Mouse (Mus musculus) urinary bladder, postnatal 10 days (tissue): Measurements from ENCODE around the gene Wdr83os.
"Not testable (repeated sequence)": the region's sequence is repeated elsewhere in the genome, so short reads cannot be mapped to it uniquely, and the experiment has no call there.

ENCODE experiments used
- DNase-seq: peaks from one replicate; pipeline ENCODE4 v3.0.0; 2022; ENCODE audit warnings: low spot score

The Wdr83os gene

GRCm38 (mm10) chr8:85073041-85073612, 7.4 kb upstream of the Wdr83os start:
- no peak for DNase-seq

- no peak for DNase-seq
These were observed 6.4 kb upstream of the Wdr83os start for GRCm38 (mm10) chr8:85074167-85074566.

GRCm38 (mm10) chr8:85074617-85075016, 5.9 kb upstream of the Wdr83os start:
- no peak for DNase-seq

GRCm38 (mm10) chr8:85076001-85076400, 4.5 kb upstream of the Wdr83os start:
- DNase-seq: no peak

- DNase-seq: no peak
These were observed 3.5 kb upstream of the Wdr83os start for GRCm38 (mm10) chr8:85076993-85077392.

GRCm38 (mm10) chr8:85080214-85080531, 367 bp upstream of the Wdr83os start:
- no peak for DNase-seq

GRCm38 (mm10) chr8:85081216-85081555, 646 bp downstream of the Wdr83os start, which contains the start of gene Wdr83:
Gene Wdr83 (minus strand): TSS chr8:85081306.
- no peak for DNase-seq

GRCm38 (mm10) chr8:85082169-85082568, 1.6 kb downstream of the Wdr83os start:
- not testable (repeated sequence) for DNase-seq

- DNase-seq: peak; percentile 68
These were observed 2.7 kb downstream of the Wdr83os start, which contains the start of gene Man2b1 for GRCm38 (mm10) chr8:85083108-85083813. Gene Man2b1 (plus strand): TSS chr8:85083270.

GRCm38 (mm10) chr8:85084633-85085032, 4.1 kb downstream of the Wdr83os start:
- no peak for DNase-seq

- DNase-seq: no peak
These were observed 5.7 kb downstream of the Wdr83os start for GRCm38 (mm10) chr8:85086238-85086637.

- no peak for DNase-seq
These were observed 8.2 kb downstream of the Wdr83os start for GRCm38 (mm10) chr8:85088771-85089170.

GRCm38 (mm10) chr8:85090856-85091255, 10.3 kb downstream of the Wdr83os start:
- no peak for DNase-seq

GRCm38 (mm10) chr8:85091526-85092090, 11.1 kb downstream of the Wdr83os start:
- DNase-seq: no peak

GRCm38 (mm10) chr8:85095051-85095450, 14.5 kb downstream of the Wdr83os start:
- no peak for DNase-seq

GRCm38 (mm10) chr8:85095566-85095965, 15.0 kb downstream of the Wdr83os start:
- no peak for DNase-seq

- no peak for DNase-seq
These were observed 15.7 kb downstream of the Wdr83os start for GRCm38 (mm10) chr8:85096196-85096595.

GRCm38 (mm10) chr8:85096850-85097249, 16.3 kb downstream of the Wdr83os start:
- DNase-seq: no peak

- no peak for DNase-seq
These were observed 19.6 kb downstream of the Wdr83os start for GRCm38 (mm10) chr8:85100076-85100665.

- no peak for DNase-seq
These were observed 32.7 kb downstream of the Wdr83os start for GRCm38 (mm10) chr8:85113241-85113640.

- DNase-seq: no peak
These were observed 35.0 kb downstream of the Wdr83os start for GRCm38 (mm10) chr8:85115501-85115900.

- DNase-seq: no peak
These were observed 36.4 kb downstream of the Wdr83os start for GRCm38 (mm10) chr8:85116984-85117383.
